14 mouse cellular contexts compared by ENCODE assay signal in genomic region chr1:106606951-106607350, GRCm38 (mm10).
"Had no signal": no experiment of that assay in that cellular context is flagged by ENCODE, and none has a peak within 500 bp of the region (broad histone marks: within the 10 kb centered on the region; RNA-seq: fewer than 3 reads in every experiment).

No protein-coding gene starts in this region.

- H3K27ac ChIP-seq: limb, embryonic 12.5 days; liver, embryonic 13.5 days; lung, embryonic 15.5 days; neural tube, embryonic 12.5 days; stomach, embryonic 15.5 days had no signal

- DNase-seq: kidney, adult 8-10 months; kidney, postnatal 36 days; layer of hippocampus, adult 9-11 months; liver; liver, embryonic 13.5 days; liver, postnatal 0 days; lung, postnatal 14 days; midbrain, embryonic 14.5 days; thymus, adult 2 months had no signal

- H3K9ac ChIP-seq: limb, embryonic 12.5 days; liver, embryonic 13.5 days; liver, postnatal 0 days; lung, embryonic 15.5 days; neural tube, embryonic 12.5 days; stomach, embryonic 15.5 days had no signal

- H3K4me3 ChIP-seq: limb, embryonic 12.5 days; liver, embryonic 13.5 days; lung, embryonic 15.5 days; myocyte; neural tube, embryonic 12.5 days; stomach, embryonic 15.5 days had no signal

- H3K4me2 ChIP-seq: limb, embryonic 12.5 days; liver, embryonic 13.5 days; lung, embryonic 15.5 days; neural tube, embryonic 12.5 days; stomach, embryonic 15.5 days had no signal

- H3K4me1 ChIP-seq: liver, embryonic 13.5 days had no signal

- H3K9me3 ChIP-seq: limb, embryonic 12.5 days; liver, embryonic 13.5 days; lung, embryonic 15.5 days; neural tube, embryonic 12.5 days; stomach, embryonic 15.5 days had no signal

- H3K36me3 ChIP-seq: limb, embryonic 12.5 days; liver, embryonic 13.5 days; lung, embryonic 15.5 days; neural tube, embryonic 12.5 days; stomach, embryonic 15.5 days had no signal

- H3K27me3 ChIP-seq: limb, embryonic 12.5 days; liver, embryonic 13.5 days; lung, embryonic 15.5 days; neural tube, embryonic 12.5 days; stomach, embryonic 15.5 days had no signal

- ATAC-seq: liver, postnatal 0 days had no signal
